Mouse (Mus musculus): ENCODE results near the gene Brwd1. TPM values are rescaled to one million over a fixed set of nuclear protein-coding genes. Genes with fewer than 3 reads are reported as not detected.
A peak's percentile ranks its signal among the peaks of the same experiment; 100 is the strongest.
"Not testable (repeated sequence)": the region's sequence is repeated elsewhere in the genome, so short reads cannot be mapped to it uniquely, and the experiment has no call there.

Gene Brwd1
- polyA plus RNA-seq, 1 experiment from 2014 or later = 89.2 TPM

DNA sequence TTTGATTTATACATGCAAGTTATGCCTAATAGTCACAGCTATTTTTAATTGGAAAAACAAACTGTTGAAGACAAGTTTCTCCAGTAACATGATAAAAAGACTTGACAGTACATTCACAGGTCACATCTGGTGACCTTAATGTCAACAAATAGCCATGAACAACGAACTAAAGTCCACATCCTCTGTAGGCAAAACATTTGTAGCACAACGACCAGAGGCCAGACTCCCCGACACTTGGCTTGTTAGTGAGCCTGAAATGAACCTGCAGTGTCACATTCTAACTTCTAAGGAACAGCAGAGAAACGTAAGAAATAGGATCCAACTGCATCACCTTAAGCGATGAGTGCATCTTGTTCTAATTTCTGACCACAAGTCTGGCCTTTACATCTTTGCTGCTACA lies 89.7 kb downstream of the Brwd1 start:
- Histone ChIP-seq H3K27me3 (ENCODE audit: insufficient read depth, poor library complexity, severe bottlenecking) (no peaks in the 10 kb centered on the region), H3K4me3 (no peak overlapping the region), H3K27ac (no peak overlapping the region), H3K9me3 (no peaks in the 10 kb centered on the region), H3K4me1 (peaks cover 8% of the 10 kb centered on the region), H3K36me3 (peaks cover 41% of the 10 kb centered on the region)
- WGBS = 76% methylated on average over 5 of the region's 5 CpGs
- DNase-seq (ENCODE audit: low spot score) = no peak

DNA sequence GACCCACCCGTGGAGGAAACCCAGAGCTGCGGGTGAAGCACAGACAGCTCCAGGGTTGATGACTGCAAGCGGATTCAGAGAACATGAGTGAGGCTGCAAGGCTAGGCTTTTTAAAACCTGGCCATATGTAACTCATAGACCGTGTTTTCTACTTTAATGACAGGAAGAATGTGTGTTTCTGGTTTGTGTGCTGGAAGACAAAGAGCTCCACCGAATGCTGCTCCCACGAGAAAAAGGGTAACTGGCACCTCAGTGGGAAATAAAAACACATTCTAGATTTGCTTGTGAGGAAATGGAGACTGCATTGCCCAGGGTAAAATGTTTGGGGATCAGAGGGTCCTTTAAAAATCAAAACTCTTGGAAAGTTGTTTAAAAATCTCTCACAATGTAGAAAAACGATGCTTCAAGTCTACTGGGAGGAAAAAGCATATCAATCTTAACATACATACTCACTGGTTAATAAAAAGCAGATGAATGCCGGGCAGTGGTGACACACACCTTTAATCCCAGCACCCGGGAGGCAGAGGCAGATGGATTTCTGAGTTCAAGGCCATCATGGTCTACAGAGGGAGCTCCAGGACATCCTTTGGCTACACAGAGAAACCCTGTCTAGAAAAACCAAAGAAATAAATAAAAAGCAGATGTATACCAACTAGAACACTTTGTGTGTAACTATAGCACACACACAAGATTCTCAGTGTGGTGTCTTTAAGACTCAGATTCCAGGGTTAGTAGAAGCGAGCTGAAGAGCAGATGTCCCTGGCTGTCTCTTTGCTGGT lies 91.0 kb downstream of the Brwd1 start:
- Histone ChIP-seq H3K9me3 (no peaks in the 10 kb centered on the region), H3K36me3 (peaks cover 40% of the 10 kb centered on the region)
- 12% methylated on average over 10 of the region's 10 CpGs for WGBS

GRCm38 (mm10) chr16:95990462-95991121 lies 91.7 kb downstream of the Brwd1 start, which contains the start of gene Psmg1:
Gene Psmg1 (minus strand): TSS chr16:95990960.
- H3K36me3 ChIP-seq = peaks cover 37% of the 10 kb centered on the region

More for the DNA sequence above, 91.0 kb downstream of the Brwd1 start:
- H3K4me3 ChIP-seq = peak overlapping the region; percentile 80
- peak overlapping the region; percentile 91 for H3K27ac ChIP-seq
- H3K4me1 ChIP-seq = peaks cover 8% of the 10 kb centered on the region
- no peak for DNase-seq (ENCODE audit: low spot score)
- H3K27me3 ChIP-seq (ENCODE audit: insufficient read depth, poor library complexity, severe bottlenecking) = no peaks in the 10 kb centered on the region

DNA sequence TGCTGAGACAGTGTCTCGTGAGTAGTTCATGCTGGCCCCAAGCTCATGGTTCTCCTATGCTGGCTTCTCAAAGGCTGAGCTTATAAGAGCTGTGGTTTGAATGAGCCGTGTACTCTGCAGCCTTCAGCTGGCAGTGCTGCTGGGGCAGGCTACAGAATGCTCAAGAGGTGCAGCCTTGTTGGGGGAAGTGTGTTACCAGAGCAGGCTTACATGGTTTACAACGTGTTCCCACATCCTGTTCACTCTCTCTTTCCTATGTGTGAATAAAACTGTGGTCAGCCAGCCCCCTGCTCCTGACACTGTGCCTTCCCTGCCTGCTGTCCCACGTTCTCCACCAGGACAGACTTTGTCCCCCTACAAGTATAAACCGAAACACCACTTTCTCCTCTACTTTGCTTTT lies 97.4 kb downstream of the Brwd1 start:
- peaks cover 58% of the 10 kb centered on the region for H3K36me3 ChIP-seq
- peaks cover 2% of the 10 kb centered on the region; the same call in 1 of the 2 replicates for H3K4me1 ChIP-seq
- 87% methylated on average over 5 of the region's 5 CpGs for WGBS
- DNase-seq (ENCODE audit: low spot score) = no peak
- no peaks in the 10 kb centered on the region for H3K9me3 ChIP-seq
- no peak overlapping the region for H3K4me3 ChIP-seq
- H3K27ac ChIP-seq = no peak overlapping the region
- no peaks in the 10 kb centered on the region for H3K27me3 ChIP-seq (ENCODE audit: insufficient read depth, poor library complexity, severe bottlenecking)

More at GRCm38 (mm10) chr16:95990462-95991121, 91.7 kb downstream of the Brwd1 start, which contains the start of gene Psmg1:
- WGBS = under 1% methylated on average over 60 of the region's 62 CpGs
- peak; percentile 95 for DNase-seq (ENCODE audit: low spot score)
- no peaks in the 10 kb centered on the region for H3K9me3 ChIP-seq
- H3K27ac ChIP-seq = peak within 1 kb of the TSS; percentile 91
- H3K4me1 ChIP-seq = peaks cover 8% of the 10 kb centered on the region
- no peaks in the 10 kb centered on the region for H3K27me3 ChIP-seq (ENCODE audit: insufficient read depth, poor library complexity, severe bottlenecking)
- H3K4me3 ChIP-seq = peak within 1 kb of the TSS; percentile 80

DNA sequence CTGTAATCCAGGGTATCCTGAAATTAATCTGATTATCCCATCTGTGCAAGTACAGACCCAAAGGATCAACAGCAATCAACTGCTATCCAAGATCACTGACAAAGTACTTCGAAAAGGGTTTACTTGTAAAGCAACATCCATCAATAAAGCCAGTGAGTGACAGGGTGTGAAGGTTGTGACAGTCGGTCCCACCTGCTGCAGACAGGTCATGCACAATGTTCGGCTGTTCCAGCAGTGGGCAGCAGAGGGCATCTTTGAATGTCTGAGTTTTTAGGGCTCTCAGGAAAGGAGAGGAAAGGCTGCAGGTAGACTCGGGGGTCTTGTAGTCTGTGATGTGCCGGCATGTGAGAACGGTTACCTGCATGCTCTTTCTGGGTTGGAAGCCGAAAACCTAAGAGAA lies 98.7 kb downstream of the Brwd1 start:
- 84% methylated on average over 7 of the region's 7 CpGs for WGBS
- H3K36me3 ChIP-seq = peaks cover 63% of the 10 kb centered on the region
- no peaks in the 10 kb centered on the region for H3K27me3 ChIP-seq (ENCODE audit: insufficient read depth, poor library complexity, severe bottlenecking)
- no peaks in the 10 kb centered on the region for H3K9me3 ChIP-seq
- no peak for DNase-seq (ENCODE audit: low spot score)
- no peaks in the 10 kb centered on the region for H3K4me1 ChIP-seq
- no peak overlapping the region for H3K4me3 ChIP-seq
- no peak overlapping the region for H3K27ac ChIP-seq

- DNase-seq (ENCODE audit: low spot score) = no peak
- Histone ChIP-seq H3K27me3 (ENCODE audit: insufficient read depth, poor library complexity, severe bottlenecking) (no peaks in the 10 kb centered on the region), H3K27ac (no peak overlapping the region), H3K9me3 (no peaks in the 10 kb centered on the region), H3K4me3 (no peak overlapping the region), H3K36me3 (no peaks in the 10 kb centered on the region), H3K4me1 (peaks cover 6% of the 10 kb centered on the region; the same call in 1 of the 2 replicates)
- 85% methylated on average over 2 of the region's 2 CpGs for WGBS
Measured at GRCm38 (mm10) chr16:95970841-95971240, 111.5 kb downstream of the Brwd1 start.

DNA sequence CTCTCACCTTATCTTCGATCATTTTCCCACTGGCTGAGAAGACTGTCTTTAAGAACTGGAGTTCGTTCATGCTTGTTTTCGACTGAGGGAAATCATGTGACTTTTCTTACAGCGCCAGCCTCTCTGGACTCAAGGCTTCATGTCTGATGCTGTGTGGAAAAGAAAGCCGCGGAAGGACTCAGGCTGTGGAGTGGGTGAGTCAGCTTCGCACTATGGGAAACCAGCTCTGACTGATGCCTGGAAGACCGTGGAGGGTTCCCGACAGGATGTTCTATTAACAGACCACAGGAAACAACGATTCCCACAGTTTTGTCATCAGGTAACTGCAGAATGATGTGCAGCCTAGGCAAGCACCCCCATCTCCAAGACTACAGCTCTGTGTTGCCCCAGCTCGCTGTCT lies 114.9 kb downstream of the Brwd1 start:
- Histone ChIP-seq H3K36me3 (no peaks in the 10 kb centered on the region), H3K4me1 (peaks cover 14% of the 10 kb centered on the region), H3K4me3 (no peak overlapping the region), H3K27me3 (ENCODE audit: insufficient read depth, poor library complexity, severe bottlenecking) (no peaks in the 10 kb centered on the region), H3K9me3 (no peaks in the 10 kb centered on the region), H3K27ac (no peak overlapping the region)
- WGBS = 71% methylated on average over 11 of the region's 11 CpGs
- DNase-seq (ENCODE audit: low spot score) = no peak

DNA sequence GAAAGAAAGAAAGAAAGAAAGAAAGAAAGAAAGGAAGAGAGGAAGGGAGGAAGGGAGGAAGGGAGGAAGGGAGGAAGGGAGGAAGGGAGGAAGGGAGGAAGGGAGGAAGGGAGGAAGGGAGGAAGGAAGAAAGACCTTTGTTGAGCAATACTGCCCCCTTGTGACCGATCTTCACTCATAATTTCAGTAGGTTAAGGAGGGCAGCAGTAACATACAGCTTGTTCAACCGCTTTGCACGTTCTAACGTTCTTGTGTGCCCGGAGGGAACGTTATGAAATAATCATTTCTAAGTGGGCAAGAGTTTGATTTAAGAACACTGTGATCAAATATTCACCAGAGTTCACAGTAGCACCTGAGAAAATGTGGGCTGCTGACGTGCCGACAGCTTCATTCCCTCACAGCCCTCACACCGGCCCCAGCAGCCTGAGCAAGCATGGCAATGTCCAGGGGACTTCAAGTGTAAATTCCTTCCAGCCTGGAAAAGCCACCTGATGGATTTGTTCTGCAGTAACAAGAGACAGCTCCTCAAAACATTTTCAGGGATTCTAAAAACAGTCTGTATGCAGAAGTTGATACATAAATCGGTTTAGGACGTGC lies 117.8 kb downstream of the Brwd1 start:
- 45% methylated on average over 11 of the region's 11 CpGs for WGBS

GRCm38 (mm10) chr16:95961484-95961883 lies 120.8 kb downstream of the Brwd1 start:
- H3K4me3 ChIP-seq; H3K27me3 ChIP-seq (ENCODE audit: insufficient read depth, poor library complexity, severe bottlenecking); H3K27ac ChIP-seq; H3K4me1 ChIP-seq; H3K36me3 ChIP-seq; H3K9me3 ChIP-seq; DNase-seq (ENCODE audit: low spot score): not testable (repeated sequence)
- WGBS = 71% methylated on average over 1 of the region's 1 CpGs

More for the DNA sequence above, 117.8 kb downstream of the Brwd1 start:
- no peaks in the 10 kb centered on the region for H3K36me3 ChIP-seq
- no peak overlapping the region for H3K4me3 ChIP-seq
- H3K9me3 ChIP-seq = no peaks in the 10 kb centered on the region
- H3K27me3 ChIP-seq (ENCODE audit: insufficient read depth, poor library complexity, severe bottlenecking) = no peaks in the 10 kb centered on the region
- H3K4me1 ChIP-seq = peaks cover 14% of the 10 kb centered on the region
- H3K27ac ChIP-seq = no peak overlapping the region
- peak; percentile 71 for DNase-seq (ENCODE audit: low spot score)

- WGBS = 89% methylated on average over 2 of the region's 2 CpGs
- H3K4me1 ChIP-seq; H3K27ac ChIP-seq; DNase-seq (ENCODE audit: low spot score); H3K36me3 ChIP-seq; H3K27me3 ChIP-seq (ENCODE audit: insufficient read depth, poor library complexity, severe bottlenecking); H3K4me3 ChIP-seq; H3K9me3 ChIP-seq: not testable (repeated sequence)
Measured at GRCm38 (mm10) chr16:95960689-95961088, 121.6 kb downstream of the Brwd1 start.

DNA sequence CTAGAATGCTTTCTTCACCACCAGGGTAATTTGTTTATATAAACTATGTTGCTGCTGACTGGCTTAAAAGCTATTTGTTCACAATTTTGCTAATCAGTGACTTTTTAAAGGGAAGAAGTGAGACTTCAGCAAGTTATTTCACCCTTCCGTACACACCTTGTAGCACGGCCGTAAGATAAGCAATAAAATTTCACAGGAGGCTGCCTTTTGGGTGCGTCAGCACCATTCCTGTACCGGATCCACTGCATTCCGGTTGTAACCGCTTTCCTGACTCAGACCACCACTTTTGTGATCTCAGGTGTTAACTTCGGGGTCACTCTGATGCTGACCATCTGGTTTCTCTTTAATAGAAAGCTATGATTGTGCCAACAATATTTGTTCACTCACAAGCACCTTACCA lies 124.2 kb downstream of the Brwd1 start:
- H3K4me1 ChIP-seq = peaks cover 6% of the 10 kb centered on the region; the same call in 1 of the 2 replicates
- WGBS = 84% methylated on average over 8 of the region's 8 CpGs
- H3K36me3 ChIP-seq = no peaks in the 10 kb centered on the region
- no peaks in the 10 kb centered on the region for H3K27me3 ChIP-seq (ENCODE audit: insufficient read depth, poor library complexity, severe bottlenecking)
- no peak overlapping the region for H3K27ac ChIP-seq
- no peak for DNase-seq (ENCODE audit: low spot score)
- H3K9me3 ChIP-seq = no peaks in the 10 kb centered on the region
- H3K4me3 ChIP-seq = no peak overlapping the region

DNA sequence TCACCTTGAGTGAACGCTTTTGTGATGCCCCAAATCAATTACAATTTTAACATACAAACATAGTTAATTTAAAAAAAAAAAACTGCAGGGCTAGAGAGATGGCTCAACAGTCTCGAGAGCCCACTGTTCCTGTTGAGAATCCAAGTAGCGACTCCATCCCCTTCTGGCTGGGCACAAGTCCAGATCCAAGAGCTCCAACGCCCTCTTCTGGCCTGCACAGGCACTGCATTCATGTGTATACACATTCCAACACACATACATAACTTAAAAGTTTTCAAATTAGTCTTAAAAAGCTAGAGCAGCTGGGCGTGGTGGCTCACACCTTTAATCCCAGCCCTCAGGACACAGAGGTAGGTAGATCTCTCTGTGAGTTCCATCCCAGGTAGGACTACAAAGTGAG lies 125.7 kb downstream of the Brwd1 start:
- H3K4me3 ChIP-seq = no peak overlapping the region
- H3K27ac ChIP-seq = no peak overlapping the region
- 62% methylated on average over 5 of the region's 5 CpGs for WGBS
- H3K36me3 ChIP-seq = no peaks in the 10 kb centered on the region
- H3K9me3 ChIP-seq = no peaks in the 10 kb centered on the region
- DNase-seq (ENCODE audit: low spot score) = no peak
- no peaks in the 10 kb centered on the region for H3K4me1 ChIP-seq
- no peaks in the 10 kb centered on the region for H3K27me3 ChIP-seq (ENCODE audit: insufficient read depth, poor library complexity, severe bottlenecking)

Data from heart, embryonic 10.5 days (tissue).